Mouse (Mus musculus): Measurements from ENCODE around the gene Fam181a. TPM values are rescaled to one million over a fixed set of nuclear protein-coding genes. Genes with fewer than 3 reads are reported as not detected.

Gene Fam181a
- total RNA-seq, 2 experiments from 2014 or later: not detected

DNA sequence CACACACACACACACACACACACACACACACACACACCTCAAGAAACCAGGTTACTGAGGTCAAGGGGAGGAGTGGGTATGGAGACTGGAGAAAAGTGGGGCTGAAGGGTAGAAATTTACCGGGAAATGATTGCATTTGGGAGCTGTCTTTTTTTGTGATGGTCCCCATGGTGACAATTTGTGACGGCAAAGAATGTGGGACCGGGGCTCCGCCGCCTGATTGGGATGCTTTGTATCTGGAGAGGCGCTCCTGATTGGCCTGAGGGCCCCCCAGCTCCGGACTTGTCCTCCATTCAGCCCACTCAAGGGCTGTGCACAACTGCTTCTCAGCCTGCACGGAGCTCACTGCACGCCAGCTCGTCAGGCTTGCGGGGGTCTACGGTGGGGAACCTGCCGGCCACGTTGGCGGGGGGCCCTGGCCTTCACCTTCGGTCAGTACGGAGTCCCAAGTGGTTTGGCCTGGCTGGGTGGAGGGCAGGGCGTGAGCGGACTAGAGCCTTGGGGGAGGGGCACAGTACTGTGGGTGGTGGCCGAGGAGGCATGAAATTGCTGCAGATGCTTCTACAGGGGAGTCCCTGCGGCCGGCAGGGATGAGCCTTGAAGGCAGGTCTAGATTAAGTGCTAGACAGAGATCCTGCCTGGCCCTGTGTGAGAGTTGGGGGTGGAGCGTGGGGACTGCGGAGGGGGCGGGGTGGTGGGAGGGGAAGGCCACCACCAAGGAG, 4.0 kb downstream of the Fam181a start:
- no peak for DNase-seq (ENCODE audit: low spot score in 2 of 2)

GRCm38 (mm10) chr12:103315831-103316545, 5.2 kb downstream of the Fam181a start:
- no peak for DNase-seq (ENCODE audit: low spot score in 2 of 2)

- no peak for DNase-seq (ENCODE audit: low spot score in 2 of 2)
Observed at GRCm38 (mm10) chr12:103322801-103323200, 12.0 kb downstream of the Fam181a start.

- DNase-seq (ENCODE audit: low spot score in 2 of 2): peak; percentile 76 to 86
Observed at GRCm38 (mm10) chr12:103325156-103325857, 14.5 kb downstream of the Fam181a start.

GRCm38 (mm10) chr12:103326569-103326968, 15.8 kb downstream of the Fam181a start:
- DNase-seq (ENCODE audit: low spot score in 2 of 2): no peak

GRCm38 (mm10) chr12:103327107-103327506, 16.3 kb downstream of the Fam181a start:
- no peak for DNase-seq (ENCODE audit: low spot score in 2 of 2)

- no peak for DNase-seq (ENCODE audit: low spot score in 2 of 2)
Observed at GRCm38 (mm10) chr12:103328448-103329191, 17.8 kb downstream of the Fam181a start.

DNA sequence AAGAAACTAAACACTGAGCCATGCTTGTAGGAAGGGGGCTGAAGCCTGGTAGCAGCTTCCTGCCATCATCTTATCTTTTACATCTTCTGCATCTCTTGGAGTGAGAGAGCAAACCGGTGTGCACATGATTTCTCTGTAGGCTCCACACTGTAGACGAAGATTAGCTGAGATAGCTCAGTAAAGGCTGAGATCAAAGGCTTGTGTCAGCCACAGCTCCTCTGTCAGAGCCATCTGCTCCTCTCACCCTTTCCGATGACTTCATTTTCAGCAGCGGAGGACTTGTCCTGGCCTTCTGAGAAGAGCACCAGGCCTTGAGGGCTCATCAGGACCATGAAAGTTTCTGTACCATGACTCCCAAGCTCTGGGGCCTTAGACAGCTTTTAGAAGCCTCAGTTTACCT, 20.7 kb downstream of the Fam181a start:
- DNase-seq (ENCODE audit: low spot score in 2 of 2): no peak

- no peak for DNase-seq (ENCODE audit: low spot score in 2 of 2)
Observed at GRCm38 (mm10) chr12:103332879-103333278, 22.1 kb downstream of the Fam181a start.

DNA sequence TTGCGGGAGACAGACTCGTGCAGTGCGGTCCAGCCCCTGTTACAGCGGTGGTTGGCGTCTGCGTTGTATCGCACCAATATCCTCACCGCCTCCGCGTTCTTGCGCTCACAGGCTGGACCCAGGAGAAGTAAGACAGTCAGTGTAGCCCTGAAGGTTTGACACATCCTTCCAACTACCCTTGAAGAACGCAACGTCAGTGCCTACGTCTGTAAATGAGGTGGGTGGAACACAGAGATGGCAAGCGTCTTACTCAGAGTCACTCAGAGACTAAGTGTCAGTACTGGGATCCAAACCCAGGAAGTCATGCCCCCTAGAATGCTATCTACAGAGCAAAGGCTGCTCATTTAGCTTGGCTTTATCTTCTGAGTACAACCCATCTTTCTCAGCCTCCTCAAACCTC, 22.7 kb downstream of the Fam181a start:
- DNase-seq (ENCODE audit: low spot score in 2 of 2): no peak

- no peak for DNase-seq (ENCODE audit: low spot score in 2 of 2)
Observed at GRCm38 (mm10) chr12:103336766-103337165, 26.0 kb downstream of the Fam181a start.

GRCm38 (mm10) chr12:103338162-103338798, 27.5 kb downstream of the Fam181a start:
- DNase-seq (ENCODE audit: low spot score in 2 of 2): no peak

- DNase-seq (ENCODE audit: low spot score in 2 of 2): no peak
Observed at GRCm38 (mm10) chr12:103341212-103341611, 30.4 kb downstream of the Fam181a start.

- no peak for DNase-seq (ENCODE audit: low spot score in 2 of 2)
Observed at GRCm38 (mm10) chr12:103343456-103343855, 32.7 kb downstream of the Fam181a start.

DNA sequence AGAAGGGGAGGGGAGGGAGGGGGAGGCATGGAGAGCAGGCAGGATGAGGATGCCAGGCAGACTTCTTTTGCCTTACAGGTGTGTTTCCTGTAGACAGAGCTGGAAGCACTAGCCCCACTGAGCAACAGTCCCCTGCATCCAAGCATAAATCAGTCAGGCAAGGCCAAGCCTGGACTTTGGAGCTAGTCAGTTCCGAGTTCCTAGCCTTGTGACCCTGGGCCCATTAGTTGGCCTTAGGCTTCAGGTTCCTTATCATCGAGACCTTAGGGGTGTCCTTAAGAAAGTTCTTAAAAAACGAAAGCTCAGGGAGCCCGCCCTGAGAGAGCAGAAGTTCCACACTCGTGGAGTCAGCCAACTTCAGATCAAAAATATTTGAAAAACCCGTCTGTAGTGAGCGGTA, 34.2 kb downstream of the Fam181a start:
- no peak for DNase-seq (ENCODE audit: low spot score in 2 of 2)

- no peak for DNase-seq (ENCODE audit: low spot score in 2 of 2)
Observed at GRCm38 (mm10) chr12:103346945-103347344, 36.2 kb downstream of the Fam181a start.

GRCm38 (mm10) chr12:103347406-103347805, 36.6 kb downstream of the Fam181a start:
- DNase-seq (ENCODE audit: low spot score in 2 of 2): no peak

DNA sequence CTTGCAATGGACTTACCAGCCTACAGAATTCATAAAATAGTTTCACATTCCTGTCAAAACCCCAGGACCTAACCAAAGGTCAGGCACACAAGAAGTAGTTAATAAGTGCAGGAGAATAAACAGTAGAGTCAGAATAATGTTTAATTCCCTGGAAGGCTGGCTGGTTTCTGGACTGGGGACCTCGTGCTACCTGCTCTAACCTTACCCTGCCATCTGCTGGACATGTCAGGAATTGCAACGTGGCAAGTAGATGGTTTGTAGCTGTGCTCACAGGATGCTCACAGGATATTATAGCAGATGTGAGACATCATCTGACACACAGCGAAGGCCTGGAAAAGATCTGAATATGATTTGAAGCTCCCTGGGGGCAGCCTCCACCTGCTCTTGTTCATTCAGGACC, 37.7 kb downstream of the Fam181a start:
- DNase-seq (ENCODE audit: low spot score in 2 of 2): peak; percentile 61 to 75

- DNase-seq (ENCODE audit: low spot score in 2 of 2): no peak
Observed at GRCm38 (mm10) chr12:103352735-103353134, 42.0 kb downstream of the Fam181a start.

DNA sequence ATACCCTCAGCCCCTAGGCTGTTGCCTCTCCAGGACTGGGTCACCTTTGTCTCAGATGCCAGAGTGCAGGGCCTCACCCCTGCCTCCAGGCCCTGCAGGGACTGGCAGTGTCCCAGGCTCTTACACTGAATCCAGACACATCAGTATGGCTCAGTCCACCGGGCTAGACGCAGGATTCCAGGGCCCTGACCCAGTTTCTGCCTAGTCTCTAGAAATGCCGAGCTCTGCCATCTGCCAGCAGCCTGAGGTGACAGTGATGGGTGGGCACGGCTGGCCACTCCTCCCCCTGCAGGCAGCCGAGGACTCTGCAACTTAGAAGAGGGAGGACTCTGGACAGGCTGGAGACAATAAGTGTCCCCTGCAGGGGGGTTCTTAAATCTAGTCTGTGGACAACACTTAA, 42.8 kb downstream of the Fam181a start:
- peak; percentile 29 to 62 for DNase-seq (ENCODE audit: low spot score in 2 of 2)
